Mouse (Mus musculus): ENCODE results near the gene Adam6b.
A peak's percentile ranks its signal among the peaks of the same experiment; 100 is the strongest.
"Not testable (repeated sequence)": the region's sequence is repeated elsewhere in the genome, so short reads cannot be mapped to it uniquely, and the experiment has no call there.

The Adam6b gene

GRCm38 (mm10) chr12:113489211-113489610 lies at the start of gene Adam6b:
Adam6b (plus strand) TSS chr12:113489511.
- not testable (repeated sequence) for DNase-seq (ENCODE audit: low spot score)

DNA sequence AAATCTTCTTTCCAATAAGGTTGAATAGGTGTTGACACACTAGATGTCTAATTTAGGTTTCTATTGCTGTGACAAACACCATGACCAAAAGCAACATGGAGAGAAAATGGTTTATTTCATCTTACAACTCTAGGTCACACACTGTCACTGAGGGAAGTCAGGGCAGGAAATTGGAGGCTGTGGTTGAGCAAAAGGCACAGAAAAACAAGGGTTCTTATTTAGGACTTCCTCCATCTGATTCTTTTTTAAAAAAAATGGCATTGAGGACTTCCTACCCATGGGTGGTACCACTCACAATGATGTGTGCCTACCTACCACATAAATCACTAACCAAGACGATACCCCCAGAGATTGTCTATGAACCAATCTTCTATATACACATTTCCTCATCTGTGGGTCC lies 43.2 kb upstream of the Adam6b start:
- DNase-seq (ENCODE audit: low spot score), result no peak

- no peak for DNase-seq (ENCODE audit: low spot score)
Measured at GRCm38 (mm10) chr12:113476164-113476563, 13.1 kb upstream of the Adam6b start.

DNA sequence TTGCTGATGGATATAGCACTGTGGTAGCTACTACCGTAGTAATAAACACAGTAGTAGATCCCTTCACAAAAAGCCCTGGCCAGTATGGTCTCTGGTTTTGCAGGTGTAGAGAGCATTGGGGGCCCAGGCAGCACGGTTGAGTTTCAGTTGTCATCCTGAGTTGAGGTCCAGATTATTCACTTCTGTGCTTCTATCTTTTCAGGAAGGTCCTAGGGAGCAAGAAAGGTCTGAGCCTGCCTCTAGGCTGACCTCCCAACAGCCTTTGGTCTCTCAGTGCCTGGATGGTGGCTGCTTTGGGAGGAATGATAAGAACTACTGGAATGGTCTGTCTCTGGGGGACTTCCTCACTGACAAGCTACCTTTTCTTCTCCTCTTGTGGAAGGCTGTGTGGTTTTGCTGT lies 7.2 kb upstream of the Adam6b start:
- no peak for DNase-seq (ENCODE audit: low spot score)

- DNase-seq (ENCODE audit: low spot score), result no peak
Measured at GRCm38 (mm10) chr12:113482661-113483389, 6.5 kb upstream of the Adam6b start.

GRCm38 (mm10) chr12:113483492-113484162 lies 5.7 kb upstream of the Adam6b start:
- no peak for DNase-seq (ENCODE audit: low spot score)

GRCm38 (mm10) chr12:113484971-113485485 lies 4.3 kb upstream of the Adam6b start:
- peak; percentile 1 for DNase-seq (ENCODE audit: low spot score)

DNA sequence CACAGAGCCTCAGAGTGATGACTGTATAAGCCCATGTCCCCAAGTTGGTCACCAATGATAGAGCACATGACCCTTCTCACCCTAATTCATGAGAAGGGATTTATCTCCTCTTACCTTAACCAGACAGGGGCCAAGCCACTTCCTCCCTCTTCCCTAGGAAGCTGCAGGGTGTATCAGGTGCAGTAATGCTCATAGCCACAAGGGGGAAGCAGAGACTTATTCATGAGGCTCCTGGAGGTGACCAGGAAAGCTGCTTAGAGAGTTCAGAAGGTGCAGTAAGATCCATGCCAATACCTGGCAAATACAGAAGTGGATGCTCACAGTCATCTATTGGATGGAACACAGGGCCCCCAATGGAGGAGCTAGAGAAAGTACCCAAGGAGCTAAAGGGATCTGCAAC lies 1.6 kb upstream of the Adam6b start:
- DNase-seq (ENCODE audit: low spot score), result peak; percentile 72

GRCm38 (mm10) chr12:113525901-113526300 lies 36.6 kb downstream of the Adam6b start:
- DNase-seq (ENCODE audit: low spot score), result no peak
